Mouse (Mus musculus) urinary bladder, postnatal 4 days (tissue): ENCODE results near the gene Hist2h3c1.
A peak's percentile ranks its signal among the peaks of the same experiment; 100 is the strongest.
"Not testable (repeated sequence)": the region's sequence is repeated elsewhere in the genome, so short reads cannot be mapped to it uniquely, and the experiment has no call there.

Experiments
- DNase-seq, 2 experiments: peaks; one replicate each; pipeline ENCODE4 v3.0.0; 2021 to 2022; ENCODE audit warnings: low spot score in 2 of 2

The Hist2h3c1 gene

GRCm38 (mm10) chr3:96235836-96236235, 10.6 kb upstream of the Hist2h3c1 start:
- DNase-seq: no peak

- no peak for DNase-seq
These were observed 9.6 kb upstream of the Hist2h3c1 start for GRCm38 (mm10) chr3:96236834-96237334.

- DNase-seq: no peak
These were observed 9.1 kb upstream of the Hist2h3c1 start for GRCm38 (mm10) chr3:96237335-96237903.

DNA sequence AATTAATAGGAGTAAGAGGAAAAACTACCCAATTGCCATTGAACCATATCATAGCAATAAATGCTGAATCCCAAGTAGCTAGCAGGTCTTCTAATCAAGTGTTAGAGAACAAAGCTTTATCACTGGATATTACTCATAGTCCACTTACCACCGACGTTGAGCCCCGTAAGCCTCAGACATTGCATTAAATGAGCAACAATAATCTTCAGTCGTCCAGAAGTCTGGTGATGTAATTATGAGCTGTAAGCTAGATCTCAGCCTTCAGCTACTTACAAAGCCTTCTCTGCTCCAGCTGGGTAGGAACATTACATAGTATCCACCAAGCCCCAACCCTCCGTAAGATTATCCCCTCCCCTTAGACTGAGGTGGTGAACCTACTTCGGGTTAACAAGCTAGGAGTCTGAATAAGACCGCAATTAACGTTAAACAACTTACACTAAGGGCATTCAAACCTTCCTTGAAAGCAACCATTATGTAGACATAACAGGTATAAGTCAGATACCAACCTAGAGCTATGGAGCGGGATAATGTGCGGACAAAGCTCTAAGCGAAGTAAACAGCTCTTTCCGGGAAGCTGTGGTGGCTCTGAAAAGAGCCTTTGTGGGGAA, 8.5 kb upstream of the Hist2h3c1 start:
- no peak for DNase-seq

DNA sequence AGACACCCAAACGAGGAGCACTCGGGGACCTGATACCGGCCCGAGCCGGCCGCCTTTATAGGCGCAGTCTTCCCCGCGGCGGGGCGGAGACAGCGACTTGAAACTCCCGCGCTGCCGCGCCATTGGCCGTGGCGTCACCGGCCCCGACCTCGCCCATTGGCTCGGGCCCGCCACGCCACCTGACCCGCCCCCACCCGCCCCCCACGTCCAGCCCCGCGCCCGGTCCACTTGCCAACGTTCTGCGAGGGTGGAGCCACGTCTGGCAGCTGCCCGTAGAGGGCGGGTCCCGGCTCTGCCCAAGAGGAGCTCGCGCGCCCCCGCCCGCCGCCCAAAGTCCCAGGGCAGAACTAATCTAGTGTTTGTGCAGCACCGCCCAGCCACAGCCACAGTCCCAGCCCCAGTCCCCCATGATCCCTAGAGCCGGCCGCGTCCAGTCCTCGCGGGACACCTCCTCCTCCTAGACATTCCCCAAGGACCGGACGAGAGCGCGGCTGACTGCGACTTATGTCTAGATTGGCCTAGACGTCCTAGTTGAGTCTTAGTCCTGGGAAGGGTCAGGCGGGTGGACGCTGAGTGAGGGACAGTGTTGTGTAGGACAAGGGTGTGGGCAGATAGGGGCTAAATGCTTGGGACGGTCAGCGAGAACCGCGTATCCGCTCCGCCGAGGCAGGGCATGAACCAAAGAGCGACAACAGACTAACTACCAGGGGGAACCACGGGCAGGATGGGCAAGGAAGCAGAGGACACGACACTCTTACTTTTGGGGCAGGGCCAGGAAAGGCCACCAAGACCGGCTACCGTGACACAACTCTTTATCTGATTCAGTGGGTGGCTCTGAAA, 7.3 kb upstream of the Hist2h3c1 start, which contains the start of gene Hist2h3c2:
Hist2h3c2 (minus strand) TSS at position 174 of the 840 bp plus-strand sequence.
- DNase-seq: peak in 1 of 2 experiments; percentile 69

DNA sequence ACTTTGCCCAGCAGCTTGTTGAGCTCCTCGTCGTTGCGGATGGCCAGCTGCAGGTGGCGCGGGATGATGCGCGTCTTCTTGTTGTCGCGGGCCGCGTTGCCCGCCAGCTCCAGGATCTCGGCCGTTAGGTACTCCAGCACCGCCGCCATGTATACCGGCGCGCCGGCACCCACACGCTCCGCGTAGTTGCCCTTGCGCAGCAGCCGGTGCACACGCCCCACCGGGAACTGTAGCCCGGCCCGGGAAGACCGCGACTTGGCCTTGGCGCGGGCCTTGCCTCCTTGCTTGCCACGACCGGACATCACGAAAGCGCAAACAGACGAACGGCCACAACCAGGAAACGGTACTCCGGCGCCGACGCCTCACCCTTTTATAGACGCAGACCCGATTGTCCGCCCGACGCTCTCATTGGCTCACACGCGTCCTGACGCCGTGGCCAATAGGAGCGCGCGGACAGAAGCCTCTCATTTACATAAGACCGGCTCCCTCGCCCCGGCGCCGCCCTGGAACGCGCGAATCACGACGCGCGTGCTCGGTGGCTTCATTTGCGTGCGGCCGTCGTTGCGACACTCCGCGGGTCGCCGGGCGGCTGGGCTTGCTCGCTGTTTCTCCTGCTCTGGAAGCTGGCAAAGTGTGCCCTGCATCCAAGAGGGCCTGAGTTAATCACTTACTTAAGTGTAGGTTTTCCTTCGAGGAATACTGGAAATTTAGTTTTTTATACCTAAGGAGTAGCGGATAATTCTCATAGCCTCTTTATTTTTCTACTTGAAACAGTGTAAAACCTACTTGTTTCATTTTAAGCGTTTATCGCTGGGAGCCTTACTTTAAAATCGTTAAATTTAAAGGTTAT, 6.3 kb upstream of the Hist2h3c1 start, which contains the start of gene Hist2h2aa2:
Hist2h2aa2 (minus strand) TSS at position 328 of the 850 bp plus-strand sequence.
- DNase-seq: peak; percentile 92 to 95

GRCm38 (mm10) chr3:96240799-96241197, 5.7 kb upstream of the Hist2h3c1 start:
- DNase-seq: no peak

- DNase-seq: no peak
These were observed 2.4 kb upstream of the Hist2h3c1 start for GRCm38 (mm10) chr3:96243921-96244572.

- DNase-seq: peak; percentile 80 to 83
These were observed 1.2 kb upstream of the Hist2h3c1 start, which contains the start of gene Hist2h2aa1 for GRCm38 (mm10) chr3:96245003-96245886. Hist2h2aa1 (plus strand) TSS chr3:96245497.

- DNase-seq: not testable (repeated sequence)
These were observed 467 bp upstream of the Hist2h3c1 start for GRCm38 (mm10) chr3:96246018-96246417.

DNA sequence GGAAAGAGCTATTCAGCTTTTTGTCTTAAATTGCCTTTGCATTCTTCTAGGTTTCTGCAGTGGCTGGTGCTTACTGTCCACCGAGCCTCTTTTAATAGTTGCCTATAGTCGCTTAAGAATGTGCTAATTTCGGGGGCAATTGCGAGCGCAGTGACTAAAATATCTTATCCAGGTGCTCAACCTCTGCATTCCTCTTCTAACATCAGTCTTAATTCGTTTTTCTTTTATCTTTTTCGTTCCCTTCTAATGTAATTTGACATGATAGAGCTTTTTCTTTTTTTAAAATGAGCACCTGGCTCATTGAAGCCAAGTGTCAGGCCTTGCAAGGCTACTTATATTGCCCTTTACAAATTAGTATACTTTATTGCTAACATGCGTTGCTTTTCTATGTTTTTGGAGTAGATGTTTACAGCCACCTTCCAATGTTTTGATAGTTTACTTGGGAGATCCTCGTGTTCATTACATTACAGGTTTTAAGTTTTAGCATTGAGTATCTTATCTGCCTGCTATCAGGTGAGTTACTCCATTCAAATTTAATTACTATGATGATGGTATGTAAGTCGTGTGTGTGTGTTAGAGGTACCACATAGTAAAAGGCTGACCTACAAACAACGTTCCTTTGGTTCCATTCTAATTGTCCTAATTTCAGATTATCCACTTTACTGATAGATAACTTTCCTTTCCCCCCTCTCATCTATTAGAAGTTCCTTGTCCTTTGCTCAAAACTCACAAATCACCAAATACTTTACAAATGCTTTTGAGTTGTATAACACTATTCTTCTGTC, 1.1 kb downstream of the Hist2h3c1 start:
- DNase-seq: no peak

GRCm38 (mm10) chr3:96248141-96249033, 1.9 kb downstream of the Hist2h3c1 start:
- DNase-seq: no peak

DNA sequence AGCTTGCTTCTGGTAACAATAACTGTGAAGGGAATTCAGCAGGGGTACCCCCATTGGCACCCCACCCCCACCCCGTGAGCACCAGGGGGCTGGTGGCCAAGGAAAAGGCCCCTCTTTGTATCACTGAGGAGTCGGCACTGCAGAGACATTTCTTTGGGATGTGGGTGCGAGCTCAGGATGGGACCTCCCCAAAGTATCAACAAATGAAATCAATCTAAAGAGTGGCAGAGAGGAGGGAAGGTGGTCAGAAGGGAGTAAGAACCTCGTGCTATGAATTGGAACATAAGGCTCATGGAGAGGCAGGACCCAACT, 2.5 kb downstream of the Hist2h3c1 start:
- DNase-seq: no peak

DNA sequence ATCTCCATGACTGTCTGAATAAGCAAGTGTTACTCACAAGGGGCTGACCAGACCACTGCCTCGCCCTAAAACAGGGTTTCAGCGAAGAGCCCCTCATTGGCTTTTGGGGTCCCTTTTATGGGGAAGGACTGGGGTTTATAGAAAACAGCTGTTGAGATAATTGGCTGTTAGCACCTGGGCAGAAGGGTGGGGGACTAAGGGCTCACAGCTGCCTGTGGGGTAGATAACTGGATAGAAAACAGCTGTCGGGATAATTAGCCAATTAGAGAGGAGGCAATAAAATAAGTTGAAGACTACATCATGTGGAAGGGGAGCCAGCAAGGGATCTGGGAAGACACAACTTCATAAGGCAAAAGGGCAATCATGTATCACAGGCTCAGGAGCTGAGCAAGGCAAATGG, 4.4 kb downstream of the Hist2h3c1 start:
- no peak for DNase-seq

DNA sequence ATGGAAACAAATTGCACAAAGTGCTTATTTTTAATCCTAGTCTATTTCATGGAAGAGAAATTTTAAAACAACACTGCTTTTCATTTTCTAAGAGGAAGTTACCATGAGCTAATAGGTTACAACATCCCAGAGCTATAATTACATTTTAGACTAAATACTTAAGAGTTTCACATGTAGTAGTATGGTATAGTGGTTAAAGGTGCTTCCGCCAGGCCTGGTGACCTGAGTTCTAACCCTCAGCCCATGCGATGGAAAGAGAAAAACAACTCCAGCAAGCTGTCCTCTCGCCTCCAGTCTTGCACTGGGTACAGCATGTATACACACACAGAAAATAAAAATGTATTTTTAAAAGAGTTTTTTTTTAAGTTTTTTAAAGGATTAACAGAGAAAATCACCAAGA, 5.3 kb downstream of the Hist2h3c1 start:
- no peak for DNase-seq

DNA sequence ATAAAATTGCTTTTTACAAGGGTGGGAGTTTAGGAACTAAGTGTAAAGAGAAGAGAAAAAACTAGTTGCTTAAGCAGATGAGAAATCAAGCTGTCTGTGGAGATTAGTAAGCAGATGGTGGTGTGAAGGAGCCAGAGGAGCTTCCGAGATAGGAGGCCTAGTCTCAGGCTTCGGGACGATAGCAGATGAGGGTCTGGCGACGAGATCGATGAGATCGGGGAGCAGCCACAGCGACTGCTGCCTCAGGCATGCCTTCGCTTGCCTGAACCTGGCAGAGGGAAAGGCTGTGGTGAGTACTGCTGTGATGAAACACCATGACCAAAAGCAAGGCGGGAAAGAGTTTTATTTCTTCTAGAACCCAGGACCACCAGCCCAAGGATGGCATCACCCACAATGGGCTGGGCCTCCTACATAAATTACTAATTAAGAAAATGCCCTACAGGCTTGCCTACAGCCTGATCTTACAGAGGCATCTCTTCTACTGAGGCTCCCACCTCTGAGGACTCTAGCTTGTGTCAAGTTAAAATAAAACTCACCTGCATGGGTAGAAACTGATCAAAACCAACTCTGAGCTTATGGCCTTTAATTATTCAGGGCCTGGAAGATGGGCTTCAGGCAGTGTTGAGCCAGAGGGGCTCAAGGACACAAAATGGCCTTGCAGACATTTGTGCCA, 8.3 kb downstream of the Hist2h3c1 start:
- DNase-seq: no peak

DNA sequence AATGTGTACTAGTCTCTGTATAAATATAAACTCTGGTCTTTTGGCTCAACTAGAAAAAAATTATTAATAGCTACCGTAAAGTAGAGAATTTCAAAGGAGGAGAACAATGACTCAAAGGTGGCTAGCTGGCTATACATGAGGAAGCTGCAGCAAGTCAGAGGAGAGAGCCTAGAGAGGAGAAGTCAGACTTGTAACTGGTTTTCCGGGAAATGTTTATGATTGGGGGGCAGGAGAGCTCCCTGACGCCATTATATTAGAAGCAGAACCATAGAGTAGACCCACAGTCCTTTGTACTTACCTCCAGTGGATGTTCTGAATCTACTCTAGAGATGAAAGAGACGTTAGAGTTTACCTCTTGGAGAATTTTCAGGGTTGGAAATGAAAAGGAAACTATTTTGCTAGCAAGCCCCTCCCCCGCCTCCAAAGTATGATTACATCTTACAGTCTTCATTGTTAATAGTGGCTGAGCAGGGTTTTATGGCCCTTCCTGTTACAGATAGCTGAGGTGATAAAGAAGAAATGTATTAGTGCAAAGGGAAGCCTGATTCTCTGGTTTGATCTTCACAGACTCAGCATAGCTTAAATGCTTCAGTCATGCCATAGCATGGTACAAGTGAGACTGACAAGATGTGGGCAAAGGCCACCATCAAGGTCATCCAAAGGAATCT, 9.6 kb downstream of the Hist2h3c1 start:
- DNase-seq: no peak
